Mouse (Mus musculus) intestine, embryonic 15.5 days (tissue): ENCODE measurements at regions not wholly inside any gene's neighbourhood (a gene's known extent, or its start where the extent isn't known, plus 50 kb on each side); places are given as distances from the start of the nearest gene placed in this dataset.

Experiments
- ATAC-seq: fragments of 200-750 bp; cut with Nextera tagmentation; 2 replicates; pipeline ENCODE4 v1.8.0; 2017; ENCODE audit warnings: moderate TSS enrichment, moderate library complexity
- H3K27ac ChIP-seq: fragments of 300-500 bp; sonication (generic); 2 replicates; pipeline ENCODE4 v1.5.1; 2015; ENCODE audit warnings: mild to moderate bottlenecking, inconsistent platforms
- H3K27me3 ChIP-seq: fragments of 300-500 bp; sonication (generic); replicated peaks from 2 replicates; pipeline ENCODE4 v1.6.1; 2015; ENCODE audit warnings: inconsistent platforms
- H3K36me3 ChIP-seq: fragments of 300-500 bp; sonication (generic); 2 replicates; pipeline ENCODE4 v1.6.1; 2015; ENCODE audit warnings: inconsistent platforms
- H3K4me1 ChIP-seq: fragments of 300-500 bp; sonication (generic); replicated peaks from 2 replicates; pipeline ENCODE4 v1.6.1; 2015; ENCODE audit warnings: inconsistent platforms
- H3K4me2 ChIP-seq: fragments of 300-500 bp; sonication (generic); replicated peaks from 2 replicates; pipeline ENCODE4 v1.6.1; 2015; ENCODE audit warnings: mild to moderate bottlenecking, inconsistent platforms
- H3K4me3 ChIP-seq: fragments of 300-500 bp; sonication (generic); replicated peaks from 2 replicates; pipeline ENCODE4 v1.5.1; 2015; ENCODE audit warnings: inconsistent platforms
- H3K9ac ChIP-seq: fragments of 300-500 bp; sonication (generic); 2 replicates; pipeline ENCODE4 v1.6.1; 2015; ENCODE audit warnings: inconsistent platforms
- H3K9me3 ChIP-seq: fragments of 300-500 bp; sonication (generic); 2 replicates; pipeline ENCODE4 v1.6.1; 2016; ENCODE audit warnings: inconsistent platforms
- WGBS: fragments of 180-500 bp; shearing (Covaris S2); methylation state at CpG from one replicate; pipeline ENCODE4 v1.1.7; 2015; 5-methylcytosine and 5-hydroxymethylcytosine counted together

DNA sequence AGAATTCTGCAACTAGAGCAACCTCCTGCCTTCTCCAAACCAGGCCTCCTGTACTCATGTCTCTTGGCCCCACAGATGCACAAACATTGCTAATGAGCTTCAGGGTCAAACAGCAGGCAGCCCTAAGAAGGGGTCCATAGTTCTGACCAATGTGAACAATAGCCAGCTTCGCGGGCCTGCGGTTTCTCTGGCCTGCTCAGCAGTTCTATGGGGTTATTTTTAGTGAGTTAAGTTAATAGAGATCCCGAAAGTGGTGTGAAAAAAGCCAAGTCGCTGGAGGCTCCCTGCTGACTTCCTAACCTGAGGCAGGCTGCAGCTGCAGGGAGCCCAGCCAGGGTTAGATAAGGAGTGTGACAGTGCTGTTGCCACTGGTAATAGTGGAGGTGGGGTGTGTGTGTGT, 106.6 kb downstream of the Pdcd6ip start:
- no peak overlapping the region for H3K4me3 ChIP-seq
- H3K4me1 ChIP-seq, result no peaks in the 10 kb centered on the region
- H3K27me3 ChIP-seq, result no peaks in the 10 kb centered on the region
- H3K36me3 ChIP-seq, result no peaks in the 10 kb centered on the region
- H3K4me2 ChIP-seq, result no peak overlapping the region
- H3K9ac ChIP-seq, result no peak overlapping the region
- no peaks in the 10 kb centered on the region for H3K9me3 ChIP-seq
- no peak overlapping the region for H3K27ac ChIP-seq
- ATAC-seq, result no peak
- 21% methylated on average over 5 of the region's 5 CpGs for WGBS

DNA sequence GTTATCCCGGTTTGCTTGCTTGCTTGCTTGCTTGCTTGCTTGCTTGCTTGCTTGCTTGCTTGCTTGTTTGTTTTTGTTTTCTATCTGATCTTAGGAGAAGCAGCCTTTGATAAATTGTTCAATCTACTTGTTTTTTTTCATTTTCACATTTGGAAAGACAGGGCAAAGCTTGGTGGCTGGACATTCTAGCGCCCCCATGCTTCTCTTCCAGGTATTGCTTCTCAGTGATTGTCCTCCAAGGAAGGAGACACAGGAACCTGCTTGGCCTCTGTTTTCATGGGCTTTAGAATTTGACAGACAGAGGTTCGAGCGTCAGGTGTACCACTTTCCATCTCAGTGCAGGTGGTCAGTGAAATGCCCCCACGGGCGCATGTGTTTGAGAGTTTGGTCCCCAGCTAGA, 120.8 kb downstream of the Pdcd6ip start:
- no peak for ATAC-seq
- H3K9ac ChIP-seq, result no peak overlapping the region

DNA sequence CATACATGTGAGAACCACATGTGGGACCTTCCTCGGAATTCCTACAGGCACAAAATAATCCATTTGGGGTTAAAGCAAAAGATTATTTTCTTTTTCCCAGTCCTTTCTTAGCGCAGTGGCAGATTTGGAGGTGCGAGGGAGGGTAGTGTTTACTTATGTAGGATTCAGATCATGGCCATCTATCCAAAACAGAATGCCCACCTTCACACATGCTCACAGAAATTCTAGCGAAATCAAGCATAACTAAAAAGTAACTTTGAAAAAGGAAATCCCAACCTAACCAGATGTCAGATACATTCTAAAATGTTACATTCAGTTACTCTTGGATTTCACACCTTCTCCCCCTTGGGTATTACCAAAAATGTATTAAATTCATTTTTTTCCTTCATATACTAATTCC, 121.6 kb downstream of the Pdcd6ip start:
- Histone ChIP-seq H3K36me3 (no peaks in the 10 kb centered on the region), H3K27me3 (no peaks in the 10 kb centered on the region), H3K9ac (no peak overlapping the region), H3K4me3 (no peak overlapping the region), H3K9me3 (no peaks in the 10 kb centered on the region), H3K4me2 (no peak overlapping the region), H3K4me1 (no peaks in the 10 kb centered on the region), H3K27ac (no peak overlapping the region)
- no peak for ATAC-seq
- WGBS, result 90% methylated on average over 4 of the region's 4 CpGs

More for the DNA sequence above, 120.8 kb downstream of the Pdcd6ip start:
- no peak overlapping the region for H3K4me2 ChIP-seq
- no peaks in the 10 kb centered on the region for H3K9me3 ChIP-seq
- H3K27ac ChIP-seq, result no peak overlapping the region
- H3K27me3 ChIP-seq, result no peaks in the 10 kb centered on the region
- WGBS, result 64% methylated on average over 6 of the region's 6 CpGs
- H3K4me1 ChIP-seq, result no peaks in the 10 kb centered on the region
- H3K36me3 ChIP-seq, result no peaks in the 10 kb centered on the region
- H3K4me3 ChIP-seq, result no peak overlapping the region

DNA sequence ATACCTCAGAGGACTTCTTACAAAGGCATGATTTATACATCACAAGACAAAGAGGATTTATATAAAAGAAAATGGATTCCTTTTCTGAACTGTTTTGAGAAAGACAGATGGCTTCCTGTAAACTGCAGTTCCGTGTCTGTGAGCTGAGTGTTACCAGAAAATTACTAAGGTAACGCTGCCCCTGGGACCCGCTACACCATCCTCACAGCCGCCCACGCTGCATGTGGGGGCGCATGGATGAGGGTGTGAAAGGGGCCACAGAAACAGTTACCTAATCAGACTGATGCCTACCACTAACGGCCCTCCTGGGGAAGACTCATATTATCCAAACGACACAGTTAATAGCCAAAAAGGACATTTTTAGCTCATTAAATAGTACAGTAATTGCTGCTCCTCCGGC, 129.8 kb downstream of the Pdcd6ip start:
- ATAC-seq, result no peak
- H3K36me3 ChIP-seq, result no peaks in the 10 kb centered on the region
- no peak overlapping the region for H3K4me3 ChIP-seq
- 81% methylated on average over 9 of the region's 9 CpGs for WGBS
- H3K4me1 ChIP-seq, result no peaks in the 10 kb centered on the region
- no peaks in the 10 kb centered on the region for H3K27me3 ChIP-seq
- H3K9ac ChIP-seq, result no peak overlapping the region
- no peak overlapping the region for H3K4me2 ChIP-seq
- no peaks in the 10 kb centered on the region for H3K9me3 ChIP-seq
- no peak overlapping the region for H3K27ac ChIP-seq

DNA sequence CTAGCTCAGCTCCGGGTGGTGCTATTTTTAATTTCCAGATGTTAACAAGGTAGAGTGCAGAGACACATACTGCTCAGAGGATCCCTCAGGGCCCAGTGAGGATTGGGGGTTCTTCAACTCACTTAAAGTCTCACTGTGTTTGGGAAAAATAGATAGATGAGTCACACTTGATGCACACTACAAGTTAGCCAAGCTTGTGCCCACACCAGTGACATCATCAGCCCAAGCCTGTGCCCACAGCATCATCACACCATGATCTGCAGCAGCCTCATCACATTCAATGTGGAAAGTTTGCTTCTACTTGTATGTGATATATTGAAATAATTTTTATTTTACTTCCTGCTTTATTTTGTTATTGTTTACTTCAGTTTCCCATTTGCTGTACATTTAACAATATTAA, 139.2 kb downstream of the Pdcd6ip start:
- Histone ChIP-seq H3K4me3 (no peak overlapping the region), H3K4me2 (no peak overlapping the region), H3K36me3 (no peaks in the 10 kb centered on the region), H3K9ac (no peak overlapping the region), H3K27ac (no peak overlapping the region), H3K9me3 (no peaks in the 10 kb centered on the region), H3K4me1 (no peaks in the 10 kb centered on the region), H3K27me3 (no peaks in the 10 kb centered on the region)
- ATAC-seq, result no peak
- 80% methylated on average over 1 of the region's 1 CpGs for WGBS

DNA sequence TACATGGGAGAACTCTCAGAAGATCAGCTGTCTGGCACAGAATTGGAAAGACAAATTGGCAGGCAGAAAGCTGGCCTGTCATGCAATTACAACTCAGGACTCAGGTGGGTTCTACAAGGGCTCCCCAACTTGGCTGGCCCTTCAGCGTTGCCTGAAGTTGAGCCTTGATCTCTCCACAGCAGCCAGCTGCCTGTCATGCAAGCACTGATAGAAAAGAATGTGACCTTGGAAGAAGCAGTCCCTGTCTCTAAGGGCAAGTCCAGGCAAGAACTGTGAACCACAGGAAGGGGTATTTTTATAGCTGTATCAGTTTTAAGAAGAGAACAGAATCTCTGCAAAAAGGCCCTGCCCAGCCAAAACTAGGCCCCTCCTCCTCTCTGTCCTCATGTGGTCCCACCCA, 140.4 kb downstream of the Pdcd6ip start:
- H3K36me3 ChIP-seq, result no peaks in the 10 kb centered on the region
- H3K27me3 ChIP-seq, result no peaks in the 10 kb centered on the region
- 68% methylated on average over 1 of the region's 1 CpGs for WGBS
- H3K9ac ChIP-seq, result no peak overlapping the region
- H3K27ac ChIP-seq, result no peak overlapping the region
- ATAC-seq, result no peak
- H3K9me3 ChIP-seq, result no peaks in the 10 kb centered on the region
- no peak overlapping the region for H3K4me3 ChIP-seq
- H3K4me2 ChIP-seq, result no peak overlapping the region
- H3K4me1 ChIP-seq, result no peaks in the 10 kb centered on the region

DNA sequence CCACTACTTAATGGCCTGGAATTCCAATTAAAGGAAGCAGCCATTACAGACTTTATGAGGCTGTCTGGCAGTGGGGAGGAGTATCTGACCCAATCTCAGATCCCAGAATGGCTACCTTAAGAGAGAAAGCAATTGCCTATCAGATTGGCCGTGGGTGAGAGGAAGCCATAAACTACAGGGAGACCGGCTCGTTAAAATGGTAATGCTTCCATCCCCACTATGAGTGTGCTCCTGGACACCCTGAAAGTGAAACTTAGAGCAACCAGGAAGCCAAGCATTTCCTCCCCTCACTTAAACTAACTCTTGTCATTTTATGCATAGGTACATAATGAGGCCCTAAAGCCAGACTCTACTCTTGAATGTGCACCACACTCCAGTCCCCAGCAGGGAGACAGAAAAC, 141.4 kb downstream of the Pdcd6ip start:
- no peak for ATAC-seq
- H3K27ac ChIP-seq, result no peak overlapping the region
- H3K4me2 ChIP-seq, result no peak overlapping the region
- no peaks in the 10 kb centered on the region for H3K27me3 ChIP-seq
- 45% methylated on average over 3 of the region's 3 CpGs for WGBS
- H3K4me1 ChIP-seq, result no peaks in the 10 kb centered on the region
- no peak overlapping the region for H3K4me3 ChIP-seq
- H3K9ac ChIP-seq, result no peak overlapping the region
- no peaks in the 10 kb centered on the region for H3K36me3 ChIP-seq
- no peaks in the 10 kb centered on the region for H3K9me3 ChIP-seq

DNA sequence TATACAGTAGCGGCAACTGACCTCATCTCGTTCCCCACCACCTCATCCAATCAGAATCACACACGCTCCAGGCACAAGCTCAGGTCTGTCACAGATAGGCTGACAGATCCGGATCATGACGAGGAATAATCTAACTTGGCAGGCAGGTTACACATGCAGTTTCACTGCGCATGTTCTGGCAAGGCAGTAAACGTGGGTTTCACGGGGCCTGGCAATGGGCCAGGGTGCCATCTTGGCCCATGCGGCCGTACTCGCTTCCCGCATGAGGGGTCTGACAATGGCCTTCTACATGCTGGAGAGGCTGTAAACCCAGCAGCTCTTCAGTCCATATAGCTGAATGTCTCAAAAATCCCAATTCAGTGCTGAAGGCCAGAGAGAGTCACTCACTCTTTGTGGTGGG, 154.1 kb downstream of the Pdcd6ip start:
- H3K9me3 ChIP-seq, result no peaks in the 10 kb centered on the region
- ATAC-seq, result no peak
- 92% methylated on average over 12 of the region's 12 CpGs for WGBS

DNA sequence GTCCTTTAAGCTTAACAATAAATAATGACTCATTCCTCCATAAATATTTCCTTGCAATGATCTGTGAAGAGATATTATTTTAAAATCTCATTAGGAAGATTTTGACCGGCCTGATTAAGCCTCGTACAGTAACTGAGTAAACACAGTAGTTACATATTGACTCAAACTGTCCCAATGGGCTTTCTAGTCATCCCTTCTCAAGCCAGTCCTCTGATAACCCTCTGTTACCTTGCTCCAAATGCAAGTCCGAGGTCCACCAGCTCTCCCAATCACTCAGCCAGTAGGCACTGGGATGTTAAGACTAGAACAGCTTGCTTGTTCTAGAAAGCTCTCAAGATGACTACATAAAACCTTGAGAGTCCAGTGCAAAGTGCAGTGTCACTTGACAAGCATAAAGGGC, 160.6 kb downstream of the Pdcd6ip start:
- Histone ChIP-seq H3K4me3 (no peak overlapping the region), H3K36me3 (no peaks in the 10 kb centered on the region), H3K9me3 (no peaks in the 10 kb centered on the region), H3K27ac (no peak overlapping the region), H3K9ac (no peak overlapping the region), H3K4me1 (no peaks in the 10 kb centered on the region), H3K27me3 (no peaks in the 10 kb centered on the region), H3K4me2 (no peak overlapping the region)
- no peak for ATAC-seq
- 43% methylated on average over 3 of the region's 3 CpGs for WGBS

More for the DNA sequence above, 154.1 kb downstream of the Pdcd6ip start:
- Histone ChIP-seq H3K4me1 (no peaks in the 10 kb centered on the region), H3K9ac (no peak overlapping the region), H3K27ac (no peak overlapping the region), H3K27me3 (no peaks in the 10 kb centered on the region), H3K36me3 (no peaks in the 10 kb centered on the region), H3K4me3 (no peak overlapping the region), H3K4me2 (no peak overlapping the region)

DNA sequence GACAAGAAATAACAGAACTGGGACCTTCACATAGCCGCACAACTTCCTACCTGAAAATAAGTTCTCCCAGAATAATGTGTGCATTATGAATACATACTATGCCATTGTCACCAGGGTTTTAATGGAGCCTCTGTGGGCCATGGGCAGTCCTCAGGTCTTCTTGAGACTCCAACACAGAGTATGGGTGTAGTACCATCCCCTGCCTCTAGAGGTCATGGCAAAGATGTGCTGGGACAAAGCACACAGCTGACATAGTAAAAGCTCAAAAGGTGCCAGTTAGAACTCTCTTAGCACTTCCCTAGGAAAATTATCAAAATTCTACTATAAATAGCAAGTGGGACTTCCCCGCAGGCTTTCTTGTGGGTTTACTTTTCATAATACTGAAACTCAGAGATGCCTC, 179.5 kb downstream of the Pdcd6ip start:
- H3K4me2 ChIP-seq, result no peak overlapping the region
- no peaks in the 10 kb centered on the region for H3K4me1 ChIP-seq
- WGBS, result 77% methylated on average over 2 of the region's 2 CpGs

DNA sequence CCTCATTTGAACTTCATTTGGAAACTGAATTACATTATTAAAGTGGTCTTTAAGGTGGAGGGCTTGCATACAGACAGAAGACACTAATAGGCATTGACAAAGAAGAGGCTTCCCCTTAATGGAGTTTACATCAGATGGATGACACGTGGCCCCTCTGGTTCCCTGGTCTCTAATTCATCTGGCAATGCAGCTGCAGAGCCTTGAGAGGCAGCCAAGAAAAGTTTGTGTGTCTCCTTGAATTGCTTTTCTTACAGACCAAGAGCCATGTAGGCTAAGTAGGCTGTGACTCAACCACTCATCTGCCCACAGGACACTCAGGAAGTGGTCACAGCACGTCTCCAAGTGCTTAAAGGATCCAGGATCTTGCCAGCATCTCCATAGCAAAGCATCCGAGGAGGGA, 183.8 kb downstream of the Pdcd6ip start:
- H3K4me1 ChIP-seq, result no peaks in the 10 kb centered on the region
- ATAC-seq, result no peak
- no peak overlapping the region for H3K4me3 ChIP-seq
- 66% methylated on average over 3 of the region's 3 CpGs for WGBS
- no peak overlapping the region for H3K4me2 ChIP-seq
- no peak overlapping the region for H3K27ac ChIP-seq
- H3K27me3 ChIP-seq, result no peaks in the 10 kb centered on the region
- H3K9ac ChIP-seq, result no peak overlapping the region
- no peaks in the 10 kb centered on the region for H3K9me3 ChIP-seq
- no peaks in the 10 kb centered on the region for H3K36me3 ChIP-seq

More for the DNA sequence above, 179.5 kb downstream of the Pdcd6ip start:
- no peak for ATAC-seq
- Histone ChIP-seq H3K4me3 (no peak overlapping the region), H3K9me3 (no peaks in the 10 kb centered on the region), H3K36me3 (no peaks in the 10 kb centered on the region), H3K27ac (no peak overlapping the region), H3K9ac (no peak overlapping the region), H3K27me3 (no peaks in the 10 kb centered on the region)

DNA sequence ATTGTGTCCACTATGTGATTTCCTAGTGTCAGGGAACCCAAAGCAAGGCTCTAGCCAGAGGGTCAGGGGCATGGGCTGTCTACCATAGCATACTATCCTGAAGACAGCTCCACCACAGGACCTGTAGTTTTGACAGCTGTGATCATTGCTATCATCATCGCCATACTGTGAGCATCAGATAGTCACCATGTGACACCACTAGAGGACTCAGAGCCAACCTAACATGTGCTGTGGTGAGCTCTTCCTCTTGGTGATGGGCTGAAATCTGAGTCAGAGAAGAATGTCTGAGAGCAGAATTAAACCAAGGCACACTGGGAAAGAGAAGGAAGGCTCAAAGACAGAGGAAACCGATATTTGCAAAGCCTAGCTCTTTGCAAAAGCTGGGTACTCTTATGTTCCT, 184.9 kb downstream of the Pdcd6ip start:
- H3K9ac ChIP-seq, result no peak overlapping the region
- H3K27me3 ChIP-seq, result no peaks in the 10 kb centered on the region
- ATAC-seq, result no peak
- H3K4me1 ChIP-seq, result no peaks in the 10 kb centered on the region
- H3K9me3 ChIP-seq, result no peaks in the 10 kb centered on the region
- no peak overlapping the region for H3K4me2 ChIP-seq
- 94% methylated on average over 2 of the region's 2 CpGs for WGBS
- H3K4me3 ChIP-seq, result no peak overlapping the region
- no peak overlapping the region for H3K27ac ChIP-seq
- no peaks in the 10 kb centered on the region for H3K36me3 ChIP-seq

DNA sequence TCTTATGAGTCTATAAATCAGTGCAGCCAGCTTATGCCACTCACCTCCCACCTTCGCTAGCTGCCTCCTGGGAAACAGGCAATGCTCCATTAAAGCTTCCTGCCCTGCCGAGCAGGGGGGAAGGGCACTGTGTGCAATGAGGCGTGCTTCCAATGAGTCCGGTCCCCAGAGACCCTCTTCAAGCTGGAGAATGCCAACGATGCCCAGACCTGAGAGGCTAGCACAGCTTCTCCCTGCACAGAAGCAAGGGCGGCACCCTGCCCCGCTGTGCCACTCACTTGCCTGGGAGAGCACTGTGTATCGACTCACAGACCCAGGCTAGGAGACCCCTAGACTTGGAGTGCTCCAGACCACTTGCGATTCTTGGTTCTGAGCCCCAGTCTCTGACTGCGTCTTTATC, 188.3 kb downstream of the Pdcd6ip start:
- H3K27ac ChIP-seq, result no peak overlapping the region
- H3K36me3 ChIP-seq, result no peaks in the 10 kb centered on the region
- H3K4me2 ChIP-seq, result no peak overlapping the region
- no peak overlapping the region for H3K4me3 ChIP-seq
- 73% methylated on average over 10 of the region's 10 CpGs for WGBS
- H3K9me3 ChIP-seq, result no peaks in the 10 kb centered on the region
- H3K27me3 ChIP-seq, result no peaks in the 10 kb centered on the region
- H3K9ac ChIP-seq, result no peak overlapping the region
- no peaks in the 10 kb centered on the region for H3K4me1 ChIP-seq
- ATAC-seq, result no peak

DNA sequence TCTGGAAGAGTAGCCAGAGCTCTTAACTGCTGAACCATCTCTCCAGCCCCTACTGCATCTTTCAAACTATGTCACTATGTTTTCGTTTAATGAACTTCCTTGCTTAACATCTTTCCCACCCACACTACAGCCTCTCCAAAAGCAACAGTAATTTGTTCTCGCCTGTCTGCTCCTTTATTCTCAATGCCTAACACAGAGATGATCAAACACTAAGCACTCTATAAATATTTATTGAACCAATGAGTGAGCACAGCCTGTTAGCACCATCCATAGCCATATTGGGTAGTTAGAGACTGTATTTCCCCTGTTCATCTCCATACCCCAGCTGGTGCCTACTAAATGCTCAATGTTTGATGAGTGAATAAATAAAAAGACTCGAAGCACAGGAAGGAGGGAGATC, 189.6 kb downstream of the Pdcd6ip start:
- WGBS, result 57% methylated on average over 3 of the region's 3 CpGs

More for the DNA sequence above, 189.6 kb downstream of the Pdcd6ip start:
- Histone ChIP-seq H3K27me3 (no peaks in the 10 kb centered on the region), H3K27ac (no peak overlapping the region), H3K9ac (no peak overlapping the region), H3K36me3 (no peaks in the 10 kb centered on the region), H3K4me1 (no peaks in the 10 kb centered on the region), H3K9me3 (no peaks in the 10 kb centered on the region), H3K4me3 (no peak overlapping the region), H3K4me2 (no peak overlapping the region)
- ATAC-seq, result no peak
